Comparison of ENCODE assay signal across 8 mouse cellular contexts in the genomic region with DNA sequence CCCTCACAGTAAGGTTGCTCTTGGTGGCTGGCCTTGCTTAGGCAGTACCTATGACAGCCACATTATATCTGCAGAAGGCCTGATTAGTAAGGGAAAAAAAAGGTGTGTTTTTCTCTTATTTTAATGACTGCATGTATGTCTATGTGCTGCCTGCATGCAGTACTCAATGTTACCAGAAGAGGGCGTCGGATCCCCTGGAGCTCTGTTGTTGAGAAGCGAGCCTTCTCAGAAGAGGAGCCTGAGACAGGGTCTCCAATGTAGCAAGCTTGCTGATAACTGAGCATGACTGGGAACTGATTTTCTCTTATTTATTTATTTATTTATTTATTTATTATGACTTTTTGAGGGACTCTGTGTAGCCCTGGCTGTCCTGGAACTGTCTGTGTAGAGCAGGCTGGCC. TPM values are rescaled to one million over a fixed set of nuclear protein-coding genes. Genes with fewer than 3 reads are reported as not detected.
DNase-seq lines count a peak whose midpoint lies in the region; ATAC-seq and TF ChIP-seq lines count a peak whose summit lies in the region.

No protein-coding gene starts in this region.

- no peak overlapping the region for H3K9ac ChIP-seq in heart, postnatal 0 days (replicated peaks; ENCODE audit: low read depth, low read length)
- no peak overlapping the region for H3K9ac ChIP-seq in neural tube, embryonic 11.5 days (ENCODE audit: low read length)

- ATAC-seq in heart, postnatal 0 days (ENCODE audit: insufficient read depth, low read depth) = no peak
- no peak for ATAC-seq in neural tube, embryonic 11.5 days (ENCODE audit: insufficient read depth, low FRiP score, low TSS enrichment)

- WGBS in heart, postnatal 0 days = 42% methylated on average over 3 of the region's 3 CpGs
- WGBS in neural tube, embryonic 11.5 days = 31% methylated on average over 3 of the region's 3 CpGs

- no peak overlapping the region for H3K4me2 ChIP-seq in heart, postnatal 0 days (ENCODE audit: low read depth, low read length)
- no peak overlapping the region for H3K4me2 ChIP-seq in neural tube, embryonic 11.5 days (ENCODE audit: low read depth)

- no peak overlapping the region for H3K4me3 ChIP-seq in heart, postnatal 0 days (ENCODE audit: low read depth, low read length)
- no peak overlapping the region for H3K4me3 ChIP-seq in neural tube, embryonic 11.5 days (ENCODE audit: low read depth, low read length)

- TF ChIP-seq CTCF in heart, postnatal 0 days (IDR thresholded peaks at IDR 0.05; ENCODE audit: low read depth) = peak; percentile 45

- no peaks in the 10 kb centered on the region for H3K4me1 ChIP-seq in heart, postnatal 0 days (ENCODE audit: control insufficient read depth, insufficient read depth)
- no peaks in the 10 kb centered on the region for H3K4me1 ChIP-seq in neural tube, embryonic 11.5 days (ENCODE audit: control insufficient read depth, insufficient read depth, low read length)

- no peak for TF ChIP-seq EP300 in heart, postnatal 0 days (IDR thresholded peaks at IDR 0.05; ENCODE audit: low read depth)

- DNase-seq in heart, postnatal 0 days (ENCODE audit: low spot score) = no peak
- no peak for DNase-seq in heart, adult 11 months
- DNase-seq in right cerebral cortex, postnatal 4 days = peak; percentile 56
- no peak for DNase-seq in right cerebral cortex, postnatal 25 days
- DNase-seq in embryo, embryonic 10.5 days (ENCODE audit: low spot score) = peak; percentile 60
- DNase-seq in neural tube, embryonic 11.5 days (ENCODE audit: low spot score) = peak; percentile 35
- DNase-seq in yolk sac, embryonic 10.5 days (ENCODE audit: low spot score) = no peak
- DNase-seq in urinary bladder, postnatal 4 days (ENCODE audit: low spot score in 2 of 2) = no peak

- no peaks in the 10 kb centered on the region for H3K9me3 ChIP-seq in heart, postnatal 0 days (replicated peaks; ENCODE audit: control insufficient read depth, low read length)
- no peaks in the 10 kb centered on the region for H3K9me3 ChIP-seq in neural tube, embryonic 11.5 days (ENCODE audit: control insufficient read depth, low read length)

- no peak overlapping the region for H3K27ac ChIP-seq in heart, postnatal 0 days (ENCODE audit: low read depth)
- no peak overlapping the region for H3K27ac ChIP-seq in neural tube, embryonic 11.5 days (ENCODE audit: low read depth, low read length)

- peaks cover 53% of the 10 kb centered on the region for H3K36me3 ChIP-seq in heart, postnatal 0 days (replicated peaks; ENCODE audit: control insufficient read depth, insufficient read depth, low read length)
- H3K36me3 ChIP-seq in neural tube, embryonic 11.5 days (ENCODE audit: control insufficient read depth, insufficient read depth, low read length) = peaks cover 7% of the 10 kb centered on the region

- H3K27me3 ChIP-seq in heart, postnatal 0 days (ENCODE audit: control insufficient read depth, insufficient read depth, low read length) = no peaks in the 10 kb centered on the region
- H3K27me3 ChIP-seq in neural tube, embryonic 11.5 days (ENCODE audit: control insufficient read depth, insufficient read depth, low read length) = no peaks in the 10 kb centered on the region

RNA-seq across cellular contexts. Expression of a gene that starts 7.3 kb away (rescaled TPM):
- 5.8 and 9.7 TPM in 2 replicates for total RNA-seq in heart, postnatal 0 days (2014; rRNA removed; ENCODE audit: low replicate concordance)
- 11.3 and 11.7 TPM in 2 replicates for polyA plus RNA-seq in heart, postnatal 0 days (2015; fragmentation: Nextera tagmentation; extraction: Ambion mirVana)
- polyA plus RNA-seq in neural tube, embryonic 11.5 days (2014; fragmentation: Nextera tagmentation; extraction: Ambion mirVana) = 20.1 and 22.7 TPM in 2 replicates

RNA-seq across cellular contexts. Expression of a gene that starts 36.7 kb away (rescaled TPM):
- total RNA-seq in heart, postnatal 0 days (2014; rRNA removed; ENCODE audit: low replicate concordance) = 3.9 and 16.9 TPM in 2 replicates
- 34.6 and 41.7 TPM in 2 replicates for polyA plus RNA-seq in heart, postnatal 0 days (2015; fragmentation: Nextera tagmentation; extraction: Ambion mirVana)
- polyA plus RNA-seq in neural tube, embryonic 11.5 days (2014; fragmentation: Nextera tagmentation; extraction: Ambion mirVana) = 147 and 159 TPM in 2 replicates

RNA-seq across cellular contexts. Expression of a gene that starts 36.8 kb away (rescaled TPM):
- total RNA-seq in heart, postnatal 0 days (2014; rRNA removed; ENCODE audit: low replicate concordance) = 0.11 TPM in 1 of 2 replicates, not detected in the other
- polyA plus RNA-seq in heart, postnatal 0 days (2015; fragmentation: Nextera tagmentation; extraction: Ambion mirVana) = 0.89 and 1.1 TPM in 2 replicates
- 0.55 and 1.4 TPM in 2 replicates for polyA plus RNA-seq in neural tube, embryonic 11.5 days (2014; fragmentation: Nextera tagmentation; extraction: Ambion mirVana)

RNA-seq across cellular contexts. Expression of a gene that starts 40.5 kb away (rescaled TPM):
- 0.88 and 3.2 TPM in 2 replicates for total RNA-seq in heart, postnatal 0 days (2014; rRNA removed; ENCODE audit: low replicate concordance)
- polyA plus RNA-seq in heart, postnatal 0 days (2015; fragmentation: Nextera tagmentation; extraction: Ambion mirVana) = 3.9 and 4.3 TPM in 2 replicates
- 23.3 and 27.5 TPM in 2 replicates for polyA plus RNA-seq in neural tube, embryonic 11.5 days (2014; fragmentation: Nextera tagmentation; extraction: Ambion mirVana)

Comparison
In these comparisons a context has a peak if more than half of its experiments do, and no peak if none do; other contexts are left out.
1. DNase-seq: peak in right cerebral cortex, postnatal 4 days (single experiment), embryo, embryonic 10.5 days (single experiment) and neural tube, embryonic 11.5 days (single experiment); none in heart, postnatal 0 days (single experiment), heart, adult 11 months (single experiment), right cerebral cortex, postnatal 25 days (single experiment), yolk sac, embryonic 10.5 days (single experiment) and urinary bladder, postnatal 4 days (0 of 2).